Mouse (Mus musculus): Measurements from ENCODE around the gene Ceacam19. TPM values are rescaled to one million over a fixed set of nuclear protein-coding genes. Genes with fewer than 3 reads are reported as not detected.

Ceacam19 gene
- polyA plus RNA-seq, 2 experiments, result 2.1 to 4.9 TPM

DNA sequence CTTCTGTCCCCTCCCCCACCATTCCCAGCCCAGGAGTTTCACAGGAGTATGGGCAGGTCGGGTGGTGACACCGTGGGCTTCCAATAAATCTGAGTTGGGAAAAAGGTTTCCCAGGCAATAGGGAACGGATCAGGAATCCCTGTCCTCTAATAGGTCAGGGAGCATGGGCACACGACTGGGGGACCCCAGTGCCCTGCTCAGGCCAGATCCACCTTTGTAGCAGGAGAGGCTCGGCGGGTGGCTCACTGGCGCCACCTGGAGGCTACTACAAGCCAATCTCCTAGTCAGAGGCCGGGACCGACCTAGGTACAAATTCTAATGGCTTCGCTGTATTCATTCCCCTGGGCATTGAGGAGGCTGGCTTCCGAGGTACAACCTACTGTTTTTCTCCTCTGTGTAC lies 44.2 kb downstream of the Ceacam19 start:
- no peak overlapping the region for H3K27ac ChIP-seq (replicated peaks; ENCODE audit: low read depth, low read length)
- no peak overlapping the region for H3K9ac ChIP-seq (ENCODE audit: low read depth, low read length, severe bottlenecking)
- DNase-seq (ENCODE audit: low spot score), result peak; percentile 68
- H3K9me3 ChIP-seq (ENCODE audit: control insufficient read depth, low read length), result no peaks in the 10 kb centered on the region
- H3K36me3 ChIP-seq (ENCODE audit: control insufficient read depth, insufficient read depth, low read length), result no peaks in the 10 kb centered on the region
- no peak overlapping the region for H3K4me3 ChIP-seq (replicated peaks; ENCODE audit: low read length)
- peaks cover 8% of the 10 kb centered on the region for H3K27me3 ChIP-seq (ENCODE audit: control insufficient read depth, insufficient read depth, low read length)
- H3K4me2 ChIP-seq (replicated peaks; ENCODE audit: low read depth, low read length, severe bottlenecking), result no peak overlapping the region
- no peak for TF ChIP-seq POLR2A (IDR thresholded peaks at IDR 0.05; ENCODE audit: borderline replicate concordance, extremely low read depth, insufficient read depth, insufficient read length)
- 3% methylated on average over 11 of the region's 11 CpGs for WGBS
- ATAC-seq (ENCODE audit: low FRiP score, low read depth), result peak; percentile 73; the same call in 1 of the 2 replicates
- H3K4me1 ChIP-seq (ENCODE audit: control insufficient read depth, insufficient read depth, low read length), result no peaks in the 10 kb centered on the region

GRCm38 (mm10) chr7:19842885-19843504 lies 44.8 kb downstream of the Ceacam19 start:
- no peaks in the 10 kb centered on the region for H3K36me3 ChIP-seq (ENCODE audit: control insufficient read depth, insufficient read depth, low read length)
- DNase-seq (ENCODE audit: low spot score), result no peak
- no peaks in the 10 kb centered on the region for H3K4me1 ChIP-seq (ENCODE audit: control insufficient read depth, insufficient read depth, low read length)
- TF ChIP-seq POLR2A (IDR thresholded peaks at IDR 0.05; ENCODE audit: borderline replicate concordance, extremely low read depth, insufficient read depth, insufficient read length), result no peak
- no peaks in the 10 kb centered on the region for H3K9me3 ChIP-seq (ENCODE audit: control insufficient read depth, low read length)
- no peak overlapping the region for H3K4me2 ChIP-seq (replicated peaks; ENCODE audit: low read depth, low read length, severe bottlenecking)
- peaks cover 8% of the 10 kb centered on the region for H3K27me3 ChIP-seq (ENCODE audit: control insufficient read depth, insufficient read depth, low read length)
- H3K27ac ChIP-seq (replicated peaks; ENCODE audit: low read depth, low read length), result no peak overlapping the region
- H3K4me3 ChIP-seq (replicated peaks; ENCODE audit: low read length), result no peak overlapping the region
- no peak overlapping the region for H3K9ac ChIP-seq (ENCODE audit: low read depth, low read length, severe bottlenecking)
- 28% methylated on average over 14 of the region's 19 CpGs for WGBS
- no peak for ATAC-seq (ENCODE audit: low FRiP score, low read depth)

DNA sequence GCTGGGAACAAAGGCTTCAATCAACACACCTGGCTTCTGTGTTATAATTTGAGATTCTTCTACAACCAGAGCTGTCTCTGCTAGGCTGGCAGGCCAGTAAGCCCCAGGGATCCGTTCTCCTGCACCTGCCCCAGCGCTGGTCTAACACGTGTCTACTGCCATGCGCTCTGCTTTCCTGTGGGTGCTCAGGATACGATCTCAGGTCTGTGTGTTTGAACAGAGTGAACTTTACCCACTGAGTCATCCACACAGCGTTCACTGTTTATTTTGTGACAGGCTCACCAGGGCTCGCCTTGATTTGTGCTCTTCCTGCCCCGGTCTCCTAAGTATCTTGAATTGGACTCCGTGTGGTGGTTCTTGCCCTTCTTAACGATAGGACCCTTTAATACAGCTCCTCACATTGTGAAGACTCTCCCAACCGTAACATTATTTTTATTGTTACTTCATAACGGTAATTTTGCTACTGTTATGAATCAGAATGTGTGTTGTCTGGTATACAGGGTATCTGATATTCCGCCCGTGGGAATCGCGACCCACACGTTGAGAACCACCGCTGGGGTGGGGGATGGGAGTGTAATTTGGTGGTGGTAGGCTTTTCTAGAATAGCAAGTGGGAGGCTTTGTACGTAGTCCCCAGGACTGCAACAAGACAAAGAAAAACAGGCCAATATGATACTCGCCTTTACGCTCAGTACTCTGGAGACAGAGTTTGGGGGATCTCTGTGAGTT lies 45.9 kb downstream of the Ceacam19 start:
- no peaks in the 10 kb centered on the region for H3K4me1 ChIP-seq (ENCODE audit: control insufficient read depth, insufficient read depth, low read length)
- peaks cover 8% of the 10 kb centered on the region for H3K27me3 ChIP-seq (ENCODE audit: control insufficient read depth, insufficient read depth, low read length)
- H3K36me3 ChIP-seq (ENCODE audit: control insufficient read depth, insufficient read depth, low read length), result no peaks in the 10 kb centered on the region
- H3K9me3 ChIP-seq (ENCODE audit: control insufficient read depth, low read length), result no peaks in the 10 kb centered on the region
- ATAC-seq (ENCODE audit: low FRiP score, low read depth) (no peak), DNase-seq (ENCODE audit: low spot score) (no peak)
- no peak overlapping the region for H3K27ac ChIP-seq (replicated peaks; ENCODE audit: low read depth, low read length)
- H3K4me3 ChIP-seq (replicated peaks; ENCODE audit: low read length), result no peak overlapping the region
- WGBS, result 81% methylated on average over 21 of the region's 21 CpGs
- no peak overlapping the region for H3K4me2 ChIP-seq (replicated peaks; ENCODE audit: low read depth, low read length, severe bottlenecking)
- no peak overlapping the region for H3K9ac ChIP-seq (ENCODE audit: low read depth, low read length, severe bottlenecking)
- no peak for TF ChIP-seq POLR2A (IDR thresholded peaks at IDR 0.05; ENCODE audit: borderline replicate concordance, extremely low read depth, insufficient read depth, insufficient read length)

- H3K4me2 ChIP-seq (replicated peaks; ENCODE audit: low read depth, low read length, severe bottlenecking), result no peak overlapping the region
- no peak overlapping the region for H3K27ac ChIP-seq (replicated peaks; ENCODE audit: low read depth, low read length)
- no peak overlapping the region for H3K9ac ChIP-seq (ENCODE audit: low read depth, low read length, severe bottlenecking)
- 70% methylated on average over 3 of the region's 3 CpGs for WGBS
- DNase-seq (ENCODE audit: low spot score) (no peak), ATAC-seq (ENCODE audit: low FRiP score, low read depth) (no peak)
- no peaks in the 10 kb centered on the region for H3K9me3 ChIP-seq (ENCODE audit: control insufficient read depth, low read length)
- H3K4me1 ChIP-seq (ENCODE audit: control insufficient read depth, insufficient read depth, low read length), result no peaks in the 10 kb centered on the region
- TF ChIP-seq POLR2A (IDR thresholded peaks at IDR 0.05; ENCODE audit: borderline replicate concordance, extremely low read depth, insufficient read depth, insufficient read length), result no peak
- H3K36me3 ChIP-seq (ENCODE audit: control insufficient read depth, insufficient read depth, low read length), result no peaks in the 10 kb centered on the region
- H3K4me3 ChIP-seq (replicated peaks; ENCODE audit: low read length), result no peak overlapping the region
- peaks cover 8% of the 10 kb centered on the region for H3K27me3 ChIP-seq (ENCODE audit: control insufficient read depth, insufficient read depth, low read length)
Observed at GRCm38 (mm10) chr7:19840936-19841335, 46.8 kb downstream of the Ceacam19 start.

- Histone ChIP-seq H3K9me3 (ENCODE audit: control insufficient read depth, low read length) (no peaks in the 10 kb centered on the region), H3K36me3 (ENCODE audit: control insufficient read depth, insufficient read depth, low read length) (no peaks in the 10 kb centered on the region), H3K4me1 (ENCODE audit: control insufficient read depth, insufficient read depth, low read length) (no peaks in the 10 kb centered on the region), H3K27ac (replicated peaks; ENCODE audit: low read depth, low read length) (no peak overlapping the region), H3K9ac (ENCODE audit: low read depth, low read length, severe bottlenecking) (no peak overlapping the region), H3K4me3 (replicated peaks; ENCODE audit: low read length) (no peak overlapping the region), H3K27me3 (ENCODE audit: control insufficient read depth, insufficient read depth, low read length) (peaks cover 8% of the 10 kb centered on the region), H3K4me2 (replicated peaks; ENCODE audit: low read depth, low read length, severe bottlenecking) (no peak overlapping the region)
- no peak for TF ChIP-seq POLR2A (IDR thresholded peaks at IDR 0.05; ENCODE audit: borderline replicate concordance, extremely low read depth, insufficient read depth, insufficient read length)
- WGBS, result 86% methylated on average over 4 of the region's 4 CpGs
- no peak for ATAC-seq (ENCODE audit: low FRiP score, low read depth)
- DNase-seq (ENCODE audit: low spot score), result no peak
Observed at GRCm38 (mm10) chr7:19840371-19840770, 47.4 kb downstream of the Ceacam19 start.

Measured in limb, embryonic 14.5 days (tissue).